Mouse (Mus musculus) lung, adult 2 months (tissue): ENCODE measurements around the gene Uck2.

Experiments used
- CTCF ChIP-seq: fragments of 200-500 bp; IDR thresholded peaks from 2 replicates; pipeline ENCODE4 v1.5.1; 2011; ENCODE audit warnings: mild to moderate bottlenecking, low read length, control low read depth; ENCODE audit not compliant: insufficient read depth
- POLR2A ChIP-seq: fragments of 200-500 bp; IDR thresholded peaks from 2 replicates; pipeline ENCODE4 v1.6.1; 2011; ENCODE audit warnings: low read depth, mild to moderate bottlenecking, control low read depth, low read length, borderline replicate concordance; ENCODE audit errors: extremely low read depth

GRCm38 (mm10) chr1:167246976-167247375, 38.1 kb downstream of the Uck2 start:
- TF ChIP-seq POLR2A (no peak), CTCF (no peak)
